Mouse (Mus musculus) lung, embryonic 14.5 days (tissue): ENCODE data around the gene Alx1. TPM values are rescaled to one million over a fixed set of nuclear protein-coding genes. Genes with fewer than 3 reads are reported as not detected.
A peak's percentile ranks its signal among the peaks of the same experiment; 100 is the strongest.

Source experiments
- ATAC-seq: fragments of 200-750 bp; cut with Nextera tagmentation; 2 replicates; pipeline ENCODE4 v1.8.0; 2017; ENCODE audit warnings: mild to moderate bottlenecking, moderate TSS enrichment, moderate library complexity; ENCODE audit not compliant: insufficient read depth
- DNase-seq: peaks from one replicate; pipeline ENCODE4 v3.0.0-alpha.2; 2015
- H3K27ac ChIP-seq: fragments of 300-500 bp; sonication (generic); 2 replicates; pipeline ENCODE4 v1.5.1; 2014; ENCODE audit warnings: low read depth, mild to moderate bottlenecking, moderate library complexity
- H3K27me3 ChIP-seq: fragments of 300-500 bp; sonication (generic); 2 replicates; pipeline ENCODE4 v1.6.1; 2014; ENCODE audit warnings: low read length, control low read depth; ENCODE audit not compliant: insufficient read depth
- H3K36me3 ChIP-seq: fragments of 300-500 bp; sonication (generic); 2 replicates; pipeline ENCODE4 v1.6.1; 2014; ENCODE audit warnings: control low read depth; ENCODE audit not compliant: insufficient read depth
- H3K4me1 ChIP-seq: fragments of 300-500 bp; sonication (generic); 2 replicates; pipeline ENCODE4 v1.6.1; 2014; ENCODE audit warnings: antibody characterized with exemption, control low read depth; ENCODE audit not compliant: insufficient read depth
- H3K4me2 ChIP-seq: fragments of 300-500 bp; sonication (generic); 2 replicates; pipeline ENCODE4 v1.6.1; 2014; ENCODE audit warnings: mild to moderate bottlenecking
- H3K4me3 ChIP-seq: fragments of 300-500 bp; sonication (generic); 2 replicates; pipeline ENCODE4 v1.5.1; 2014; ENCODE audit warnings: low read depth, low read length
- H3K9ac ChIP-seq: fragments of 300-500 bp; sonication (generic); 2 replicates; pipeline ENCODE4 v1.6.1; 2014
- H3K9me3 ChIP-seq: fragments of 300-500 bp; sonication (generic); 2 replicates; pipeline ENCODE4 v1.6.1; 2016; ENCODE audit warnings: low read depth, low read length, control low read depth
- CTCF ChIP-seq: IDR thresholded peaks from 2 replicates; pipeline ENCODE4 v1.5.1; 2016; ENCODE audit warnings: antibody characterized with exemption, low read depth
- WGBS: fragments of 180-500 bp; shearing (Covaris S2); extraction: QIAGEN DNeasy Blood & Tissue Kit; methylation state at CpG from one replicate; pipeline ENCODE4 v1.1.7; 2014; 5-methylcytosine and 5-hydroxymethylcytosine counted together
- polyA plus RNA-seq: library from polyadenylated mRNA; unstranded; fragments of >200 nt; fragmentation: Nextera tagmentation; extraction: Ambion mirVana; gene quantifications from 2 replicates; pipeline ENCODE4 v1.2.1, GENCODE M21; 2014

The Alx1 gene
- polyA plus RNA-seq = 0.08 and 0.20 TPM in 2 replicates

GRCm38 (mm10) chr10:103029730-103030490 is at the start of gene Alx1:
Alx1 (minus strand) TSS chr10:103030215.
- Histone ChIP-seq H3K27ac (no peak within 1 kb of the TSS), H3K9ac (no peak within 1 kb of the TSS), H3K9me3 (no peaks in the 10 kb centered on the region), H3K4me3 (peak within 1 kb of the TSS; percentile 37; the same call in 1 of the 2 replicates), H3K27me3 (peaks cover 86% of the 10 kb centered on the region), H3K4me1 (no peaks in the 10 kb centered on the region), H3K36me3 (no peaks in the 10 kb centered on the region), H3K4me2 (peak within 1 kb of the TSS; percentile 65; the same call in 1 of the 2 replicates)
- no peak for TF ChIP-seq CTCF
- DNase-seq (peak; percentile 22), ATAC-seq (no peak)
- 3% methylated on average over 32 of the region's 32 CpGs for WGBS

- Histone ChIP-seq H3K4me2 (no peak overlapping the region), H3K9me3 (no peaks in the 10 kb centered on the region), H3K4me3 (no peak overlapping the region), H3K27me3 (no peaks in the 10 kb centered on the region), H3K36me3 (no peaks in the 10 kb centered on the region), H3K4me1 (no peaks in the 10 kb centered on the region), H3K27ac (no peak overlapping the region), H3K9ac (no peak overlapping the region)
- no peak for ATAC-seq
- TF ChIP-seq CTCF = no peak
- 85% methylated on average over 2 of the region's 2 CpGs for WGBS
- DNase-seq = no peak
Observed at GRCm38 (mm10) chr10:103049593-103049992, 19.6 kb upstream of the Alx1 start.

GRCm38 (mm10) chr10:103046623-103047022 is 16.6 kb upstream of the Alx1 start:
- DNase-seq (no peak), ATAC-seq (no peak)
- H3K4me3 ChIP-seq = no peak overlapping the region
- TF ChIP-seq CTCF = no peak
- 55% methylated on average over 3 of the region's 3 CpGs for WGBS
- no peaks in the 10 kb centered on the region for H3K9me3 ChIP-seq
- H3K36me3 ChIP-seq = no peaks in the 10 kb centered on the region
- H3K4me2 ChIP-seq = no peak overlapping the region
- H3K27ac ChIP-seq = no peak overlapping the region
- H3K27me3 ChIP-seq = no peaks in the 10 kb centered on the region
- H3K9ac ChIP-seq = no peak overlapping the region
- no peaks in the 10 kb centered on the region for H3K4me1 ChIP-seq

DNA sequence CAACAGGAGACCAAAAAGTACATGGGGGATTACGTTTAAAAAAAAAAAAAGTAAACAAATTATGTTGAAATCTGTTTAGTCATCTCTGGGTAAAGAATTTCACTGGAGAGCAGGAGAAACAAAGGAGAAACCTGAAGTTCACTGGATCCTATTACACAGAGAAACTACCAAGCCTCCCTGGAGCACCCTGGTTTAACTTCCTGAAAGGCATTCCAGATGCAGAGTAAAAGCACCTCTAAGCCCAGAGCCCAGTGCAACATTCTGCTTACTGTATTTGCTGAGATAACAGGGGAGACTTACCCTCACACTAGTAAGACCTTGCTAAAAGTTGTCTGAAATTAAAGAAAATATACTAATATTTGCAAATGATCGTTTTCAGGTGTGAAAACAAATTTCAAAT is 15.0 kb upstream of the Alx1 start:
- DNase-seq (no peak), ATAC-seq (no peak)
- Histone ChIP-seq H3K27ac (no peak overlapping the region), H3K4me2 (no peak overlapping the region), H3K9ac (no peak overlapping the region), H3K27me3 (no peaks in the 10 kb centered on the region), H3K36me3 (no peaks in the 10 kb centered on the region), H3K4me3 (no peak overlapping the region), H3K4me1 (no peaks in the 10 kb centered on the region), H3K9me3 (no peaks in the 10 kb centered on the region)
- 43% methylated on average over 2 of the region's 2 CpGs for WGBS
- no peak for TF ChIP-seq CTCF

- no peaks in the 10 kb centered on the region for H3K4me1 ChIP-seq
- no peak overlapping the region for H3K4me3 ChIP-seq
- H3K27ac ChIP-seq = no peak overlapping the region
- TF ChIP-seq CTCF = no peak
- H3K27me3 ChIP-seq = peaks cover 56% of the 10 kb centered on the region
- 6% methylated on average over 14 of the region's 14 CpGs for WGBS
- ATAC-seq = no peak
- DNase-seq = peak; percentile 20
- H3K9me3 ChIP-seq = no peaks in the 10 kb centered on the region
- H3K36me3 ChIP-seq = no peaks in the 10 kb centered on the region
- no peak overlapping the region for H3K9ac ChIP-seq
- no peak overlapping the region for H3K4me2 ChIP-seq
Observed at GRCm38 (mm10) chr10:103035002-103035640, 5.1 kb upstream of the Alx1 start.

- H3K36me3 ChIP-seq = no peaks in the 10 kb centered on the region
- H3K4me3 ChIP-seq = no peak overlapping the region
- DNase-seq = peak; percentile 4
- TF ChIP-seq CTCF = no peak
- H3K9ac ChIP-seq = no peak overlapping the region
- no peak overlapping the region for H3K27ac ChIP-seq
- no peaks in the 10 kb centered on the region for H3K9me3 ChIP-seq
- no peak overlapping the region for H3K4me2 ChIP-seq
- ATAC-seq = no peak
- H3K27me3 ChIP-seq = peaks cover 88% of the 10 kb centered on the region
- no peaks in the 10 kb centered on the region for H3K4me1 ChIP-seq
- 8% methylated on average over 11 of the region's 11 CpGs for WGBS
Observed at GRCm38 (mm10) chr10:103030931-103031330, 916 bp upstream of the Alx1 start.

GRCm38 (mm10) chr10:103029132-103029729 is 784 bp downstream of the Alx1 start:
- no peak overlapping the region for H3K9ac ChIP-seq
- H3K36me3 ChIP-seq = no peaks in the 10 kb centered on the region
- H3K4me1 ChIP-seq = no peaks in the 10 kb centered on the region
- H3K27me3 ChIP-seq = peaks cover 80% of the 10 kb centered on the region
- DNase-seq = peak; percentile 14
- ATAC-seq = no peak
- H3K9me3 ChIP-seq = no peaks in the 10 kb centered on the region
- H3K4me2 ChIP-seq = peak overlapping the region; percentile 65
- H3K4me3 ChIP-seq = peak overlapping the region; percentile 37; the same call in 1 of the 2 replicates
- no peak for TF ChIP-seq CTCF
- 2% methylated on average over 23 of the region's 23 CpGs for WGBS
- no peak overlapping the region for H3K27ac ChIP-seq
